ENCODE assay signal across 12 mouse cellular contexts in genomic region chr13:17954282-17954681, GRCm38 (mm10).
"Had no signal": no experiment of that assay in that cellular context is flagged by ENCODE, and none has a peak within 500 bp of the region (broad histone marks: within the 10 kb centered on the region; RNA-seq: fewer than 3 reads in every experiment).

No protein-coding gene starts in this region.

- H3K4me2 ChIP-seq: liver, embryonic 13.5 days; midbrain, embryonic 11.5 days had no signal

- H3K4me1 ChIP-seq: liver, embryonic 13.5 days had no signal

- H3K9me3 ChIP-seq: liver, embryonic 13.5 days had no signal

- H3K9ac ChIP-seq: liver, embryonic 13.5 days had no signal

- DNase-seq: kidney, postnatal 25 days; layer of hippocampus, postnatal 36 days; liver, embryonic 13.5 days; lung, adult 2 months; lung, postnatal 14 days; lung, postnatal 4 days; midbrain, embryonic 14.5 days; thymus, postnatal 36 days had no signal

- H3K36me3 ChIP-seq: liver, embryonic 13.5 days had no signal

- H3K4me3 ChIP-seq: left cerebral cortex, adult 2 months; liver, embryonic 13.5 days had no signal

- H3K27me3 ChIP-seq: liver, embryonic 13.5 days had no signal

- H3K27ac ChIP-seq: kidney, postnatal 0 days; left cerebral cortex, adult 2 months; liver, embryonic 13.5 days; stomach, postnatal 0 days had no signal
